Mouse (Mus musculus): ENCODE results near the gene Ddc. TPM values are rescaled to one million over a fixed set of nuclear protein-coding genes. Genes with fewer than 3 reads are reported as not detected.

Gene Ddc
- total and polyA plus RNA-seq, 3 experiments: 0.17 to 0.33 TPM; not detected in 1

GRCm38 (mm10) chr11:11928586-11928985 is 30.6 kb upstream of the Ddc start:
- Histone ChIP-seq H3K9me3 (replicated peaks; ENCODE audit: low read length) (no peaks in the 10 kb centered on the region), H3K27me3 (replicated peaks) (no peaks in the 10 kb centered on the region), H3K36me3 (replicated peaks in 1 of 2; ENCODE audit: control insufficient read depth in 1 of 2, insufficient read depth in 1 of 2, low read length in 1 of 2) (peaks cover 25 to 35% of the 10 kb centered on the region in 2 experiments), H3K4me2 (ENCODE audit: insufficient read depth, low read depth, poor library complexity, severe bottlenecking) (no peak overlapping the region), H3K27ac (ENCODE audit: insufficient read depth, low read depth) (no peak overlapping the region), H3K4me1 (ENCODE audit: control insufficient read depth in 1 of 2, insufficient read depth in 2 of 2) (peaks cover 3 to 23% of the 10 kb centered on the region in 2 experiments; a peak in 3 of 4 replicates), H3K4me3 (replicated peaks in 1 of 3; ENCODE audit: low read depth in 2 of 3, low read length in 2 of 3, poor library complexity in 1 of 3) (no peak overlapping the region), H3K79me2 (replicated peaks; ENCODE audit: control insufficient read depth, extremely low read depth, insufficient read depth, poor library complexity, severe bottlenecking) (no peaks in the 10 kb centered on the region), H3K9ac (ENCODE audit: insufficient read depth, low read depth) (no peak overlapping the region)
- dilution Hi-C loops (cut with MboI; ENCODE audit: extremely low pct_ligation_motif_present, extremely low pct_unique_long_range_greater_than_20kb, low sequenced_read_pairs): no loop called here
- in situ Hi-C loops (cut with MboI; ENCODE audit: low pct_ligation_motif_present, low pct_unique_long_range_greater_than_20kb, low sequenced_read_pairs): no loop called here
- TF ChIP-seq BHLHE40 (IDR thresholded peaks at IDR 0.05; ENCODE audit: low read depth, low read length) (peak; percentile 13; the same call in 1 of the 2 replicates), E2F4 (IDR thresholded peaks at IDR 0.05; ENCODE audit: insufficient replicate concordance, low read depth, low read length) (no peak)
- no peak for DNase-seq (ENCODE audit: extremely low read depth)

- Histone ChIP-seq H3K4me3 (replicated peaks in 1 of 3; ENCODE audit: low read depth in 2 of 3, low read length in 2 of 3, poor library complexity in 1 of 3) (no peak overlapping the region), H3K36me3 (replicated peaks in 1 of 2; ENCODE audit: control insufficient read depth in 1 of 2, insufficient read depth in 1 of 2, low read length in 1 of 2) (no peaks in the 10 kb centered on the region), H3K9ac (ENCODE audit: insufficient read depth, low read depth) (no peak overlapping the region), H3K4me1 (ENCODE audit: control insufficient read depth in 1 of 2, insufficient read depth in 2 of 2) (peaks cover 5% of the 10 kb centered on the region in 2 experiments; a peak in 3 of 4 replicates), H3K4me2 (ENCODE audit: insufficient read depth, low read depth, poor library complexity, severe bottlenecking) (no peak overlapping the region), H3K27ac (ENCODE audit: insufficient read depth, low read depth) (no peak overlapping the region), H3K27me3 (replicated peaks) (no peaks in the 10 kb centered on the region), H3K9me3 (replicated peaks; ENCODE audit: low read length) (no peaks in the 10 kb centered on the region), H3K79me2 (replicated peaks; ENCODE audit: control insufficient read depth, extremely low read depth, insufficient read depth, poor library complexity, severe bottlenecking) (no peaks in the 10 kb centered on the region)
- in situ Hi-C loops (cut with MboI; ENCODE audit: low pct_ligation_motif_present, low pct_unique_long_range_greater_than_20kb, low sequenced_read_pairs): no loop called here
- TF ChIP-seq CHD1 (IDR thresholded peaks at IDR 0.05; ENCODE audit: low read depth, low read length) (no peak), GABPA (IDR thresholded peaks at IDR 0.05; ENCODE audit: insufficient replicate concordance, low read depth, low read length) (no peak), IRF4 (IDR thresholded peaks at IDR 0.05; ENCODE audit: low read depth, low read length) (no peak), MAX (IDR thresholded peaks at IDR 0.05; ENCODE audit: low read length) (no peak), USF2 (conservative IDR thresholded peaks at IDR 0.05; ENCODE audit: low read depth, low read length) (no peak), ZNF384 (IDR thresholded peaks at IDR 0.05; ENCODE audit: low read depth, low read length) (no peak)
- dilution Hi-C loops (cut with MboI; ENCODE audit: extremely low pct_ligation_motif_present, extremely low pct_unique_long_range_greater_than_20kb, low sequenced_read_pairs): no loop called here
- DNase-seq (ENCODE audit: extremely low read depth): no peak
Measured at GRCm38 (mm10) chr11:11923900-11924299, 26.0 kb upstream of the Ddc start.

- in situ Hi-C loops (cut with MboI; ENCODE audit: low pct_ligation_motif_present, low pct_unique_long_range_greater_than_20kb, low sequenced_read_pairs): no loop called here
Measured at GRCm38 (mm10) chr11:11923345-11923744, 25.4 kb upstream of the Ddc start.

More at GRCm38 (mm10) chr11:11923345-11923744, 25.4 kb upstream of the Ddc start:
- DNase-seq (ENCODE audit: extremely low read depth): no peak
- Histone ChIP-seq H3K36me3 (replicated peaks in 1 of 2; ENCODE audit: control insufficient read depth in 1 of 2, insufficient read depth in 1 of 2, low read length in 1 of 2) (no peaks in the 10 kb centered on the region), H3K4me3 (replicated peaks in 1 of 3; ENCODE audit: low read depth in 2 of 3, low read length in 2 of 3, poor library complexity in 1 of 3) (no peak overlapping the region), H3K4me2 (ENCODE audit: insufficient read depth, low read depth, poor library complexity, severe bottlenecking) (no peak overlapping the region), H3K9me3 (replicated peaks; ENCODE audit: low read length) (no peaks in the 10 kb centered on the region), H3K4me1 (ENCODE audit: control insufficient read depth in 1 of 2, insufficient read depth in 2 of 2) (peaks cover 2 to 5% of the 10 kb centered on the region in 2 experiments; a peak in 2 of 4 replicates), H3K27me3 (replicated peaks) (no peaks in the 10 kb centered on the region), H3K79me2 (replicated peaks; ENCODE audit: control insufficient read depth, extremely low read depth, insufficient read depth, poor library complexity, severe bottlenecking) (no peaks in the 10 kb centered on the region), H3K9ac (ENCODE audit: insufficient read depth, low read depth) (no peak overlapping the region), H3K27ac (ENCODE audit: insufficient read depth, low read depth) (no peak overlapping the region)
- TF ChIP-seq JUND (conservative IDR thresholded peaks at IDR 0.05; ENCODE audit: low read depth, low read length): no peak
- TF ChIP-seq GABPA (IDR thresholded peaks at IDR 0.05; ENCODE audit: insufficient replicate concordance, low read depth, low read length): no peak
- TF ChIP-seq NRF1 (IDR thresholded peaks at IDR 0.05; ENCODE audit: low read depth, low read length): no peak
- dilution Hi-C loops (cut with MboI; ENCODE audit: extremely low pct_ligation_motif_present, extremely low pct_unique_long_range_greater_than_20kb, low sequenced_read_pairs): no loop called here

All from CH12.LX (cell line).